Mouse (Mus musculus) embryonic facial prominence, embryonic 10.5 days (tissue): ENCODE measurements around the gene Slc12a5. TPM values are rescaled to one million over a fixed set of nuclear protein-coding genes. Genes with fewer than 3 reads are reported as not detected.

ENCODE experiments used
- DNase-seq: peaks from one replicate; pipeline ENCODE4 v3.0.0-alpha.2; 2017; ENCODE audit warnings: low spot score
- H3K27ac ChIP-seq: fragments of 300-500 bp; sonication (generic); replicated peaks from 2 replicates; pipeline ENCODE4 v1.5.1; 2016; ENCODE audit warnings: mild to moderate bottlenecking
- H3K27me3 ChIP-seq: fragments of 300-500 bp; sonication (generic); replicated peaks from 2 replicates; pipeline ENCODE4 v1.6.1; 2016; ENCODE audit warnings: low read depth, mild to moderate bottlenecking; ENCODE audit not compliant: poor library complexity, severe bottlenecking
- H3K36me3 ChIP-seq: fragments of 300-500 bp; sonication (generic); replicated peaks from 2 replicates; pipeline ENCODE4 v1.6.1; 2016; ENCODE audit warnings: mild to moderate bottlenecking, moderate library complexity
- H3K4me1 ChIP-seq: fragments of 300-500 bp; sonication (generic); 2 replicates; pipeline ENCODE4 v1.6.1; 2016
- H3K4me3 ChIP-seq: fragments of 300-500 bp; sonication (generic); 2 replicates; pipeline ENCODE4 v1.5.1; 2016; ENCODE audit warnings: mild to moderate bottlenecking, moderate library complexity
- H3K9me3 ChIP-seq: fragments of 300-500 bp; sonication (generic); 2 replicates; pipeline ENCODE4 v1.6.1; 2016; ENCODE audit warnings: mild to moderate bottlenecking
- WGBS: fragments of 180-500 bp; shearing (Covaris S2); methylation state at CpG from one replicate; pipeline ENCODE4 v1.1.7; 2016; 5-methylcytosine and 5-hydroxymethylcytosine counted together
- polyA plus RNA-seq: library from polyadenylated mRNA; unstranded; fragments of >200 nt; fragmentation: Nextera tagmentation; extraction: Ambion mirVana; gene quantifications from 2 replicates; pipeline ENCODE4 v1.2.1, GENCODE M21; 2016

The Slc12a5 gene
- polyA plus RNA-seq, 1 experiment from 2014 or later: 1.5 TPM

GRCm38 (mm10) chr2:165014935-165015334, 54.3 kb downstream of the Slc12a5 start:
- WGBS: 96% methylated on average over 5 of the region's 5 CpGs
- Histone ChIP-seq H3K4me1 (peaks cover 3% of the 10 kb centered on the region; the same call in 1 of the 2 replicates), H3K4me3 (no peak overlapping the region), H3K9me3 (no peaks in the 10 kb centered on the region), H3K27me3 (no peaks in the 10 kb centered on the region), H3K27ac (no peak overlapping the region), H3K36me3 (peaks cover 86% of the 10 kb centered on the region)
- no peak for DNase-seq

DNA sequence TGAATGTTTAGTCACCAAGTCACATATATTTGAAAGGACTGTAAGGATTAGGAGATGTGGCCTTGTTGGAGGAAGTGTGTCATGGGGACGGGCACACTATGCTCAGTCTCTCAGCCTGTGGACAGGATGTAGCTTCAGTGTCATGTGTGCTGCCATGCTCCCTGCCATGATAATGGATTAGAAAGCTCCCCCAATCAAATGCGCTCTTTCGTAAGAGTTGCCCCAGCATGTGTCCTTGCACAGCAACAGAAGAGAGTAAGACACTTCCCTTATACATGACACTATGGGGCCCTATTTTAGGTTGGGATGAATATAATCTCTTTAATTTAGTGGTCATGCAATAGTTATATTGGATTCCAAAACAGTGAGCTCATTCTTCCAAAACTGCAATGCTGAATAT, 59.9 kb downstream of the Slc12a5 start:
- no peak for DNase-seq
- WGBS: 86% methylated on average over 3 of the region's 3 CpGs
- Histone ChIP-seq H3K9me3 (no peaks in the 10 kb centered on the region), H3K4me1 (peaks cover 3% of the 10 kb centered on the region; the same call in 1 of the 2 replicates), H3K27me3 (no peaks in the 10 kb centered on the region), H3K4me3 (no peak overlapping the region), H3K27ac (no peak overlapping the region), H3K36me3 (peaks cover 66% of the 10 kb centered on the region)

DNA sequence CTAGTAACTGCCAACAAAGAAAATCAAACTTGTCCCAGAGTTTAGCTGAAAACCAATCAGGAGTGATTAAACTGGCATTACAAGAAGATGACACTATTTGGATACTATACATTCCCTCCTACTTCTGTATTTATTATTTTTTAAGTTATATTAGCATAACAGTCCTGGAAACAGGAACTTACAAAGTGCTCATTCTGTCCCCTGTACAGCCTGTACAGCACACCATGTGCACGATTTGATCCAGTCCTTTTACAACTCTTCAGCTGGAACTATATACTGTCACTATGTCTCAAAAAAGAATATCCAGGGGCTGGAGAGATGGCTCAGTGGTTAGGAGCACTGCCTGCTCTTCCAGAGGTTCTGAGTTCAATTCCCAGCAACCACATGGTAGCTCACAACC, 66.6 kb downstream of the Slc12a5 start:
- peaks cover 6% of the 10 kb centered on the region for H3K4me1 ChIP-seq
- WGBS: 91% methylated on average over 1 of the region's 1 CpGs
- H3K36me3 ChIP-seq: peaks cover 20% of the 10 kb centered on the region
- H3K27ac ChIP-seq: no peak overlapping the region
- DNase-seq: no peak
- H3K4me3 ChIP-seq: no peak overlapping the region
- H3K9me3 ChIP-seq: no peaks in the 10 kb centered on the region
- H3K27me3 ChIP-seq: no peaks in the 10 kb centered on the region

GRCm38 (mm10) chr2:165032533-165032932, 71.9 kb downstream of the Slc12a5 start:
- Histone ChIP-seq H3K27ac (no peak overlapping the region), H3K4me3 (peak overlapping the region; percentile 91), H3K36me3 (peaks cover 11% of the 10 kb centered on the region), H3K4me1 (peaks cover 34% of the 10 kb centered on the region), H3K27me3 (no peaks in the 10 kb centered on the region), H3K9me3 (no peaks in the 10 kb centered on the region)
- 61% methylated on average over 3 of the region's 3 CpGs for WGBS
- DNase-seq: no peak

- Histone ChIP-seq H3K9me3 (no peaks in the 10 kb centered on the region), H3K36me3 (peaks cover 11% of the 10 kb centered on the region), H3K27me3 (no peaks in the 10 kb centered on the region), H3K4me1 (peaks cover 34% of the 10 kb centered on the region), H3K27ac (no peak overlapping the region), H3K4me3 (peak overlapping the region; percentile 91)
- 61% methylated on average over 6 of the region's 6 CpGs for WGBS
- DNase-seq: no peak
Observed at GRCm38 (mm10) chr2:165033306-165033705, 72.7 kb downstream of the Slc12a5 start.

DNA sequence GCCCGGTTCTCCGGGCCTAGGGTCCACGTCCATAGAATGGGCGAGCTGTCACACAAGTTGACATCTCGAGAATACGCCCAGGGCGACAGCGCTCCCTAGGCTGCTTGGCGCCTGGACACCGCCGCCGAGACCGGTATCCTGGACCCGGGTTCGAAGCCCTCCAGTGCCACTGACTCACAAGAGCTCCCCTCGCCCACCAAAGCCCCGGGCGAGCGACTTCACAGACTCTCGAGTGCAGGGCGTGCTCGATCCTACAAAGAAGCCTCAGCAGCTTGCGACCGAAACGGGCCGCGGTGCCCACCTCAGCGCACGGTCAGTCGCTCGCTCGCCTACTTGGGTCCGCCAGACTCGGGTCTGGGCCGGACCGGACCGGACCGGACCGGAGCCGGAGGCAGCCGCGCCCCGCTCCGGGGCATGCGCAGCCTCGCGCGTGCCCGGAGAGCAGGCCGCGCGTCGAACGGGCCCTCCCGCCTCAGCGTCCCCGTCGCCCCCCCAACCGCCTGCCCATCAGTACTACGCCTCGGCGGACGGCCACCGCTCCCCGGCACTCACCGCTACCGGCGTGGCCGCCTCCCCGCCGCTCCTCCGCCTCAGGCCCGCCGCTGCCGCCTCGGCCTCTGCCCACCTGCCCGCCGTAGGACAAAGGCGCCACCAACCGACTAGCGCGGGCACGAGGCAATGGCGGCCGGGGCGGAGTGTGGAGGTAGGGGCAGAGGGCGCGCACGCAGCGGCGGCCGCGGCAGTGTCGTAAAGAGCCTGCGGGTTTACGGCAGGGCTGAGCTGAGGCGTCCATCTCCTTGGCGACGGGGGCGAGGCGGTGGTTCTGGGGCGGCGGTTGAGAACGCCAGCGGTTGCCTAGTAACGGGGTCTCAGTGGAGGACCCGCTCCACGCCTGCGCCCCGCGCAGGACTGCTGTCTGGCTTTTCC, 73.8 kb downstream of the Slc12a5 start, which contains the start of gene Ncoa5:
TSS of gene Ncoa5 (minus strand) at position 737 of the 927 bp plus-strand sequence.
- Histone ChIP-seq H3K4me1 (peaks cover 34% of the 10 kb centered on the region), H3K27me3 (no peaks in the 10 kb centered on the region), H3K9me3 (no peaks in the 10 kb centered on the region), H3K36me3 (peaks cover 8% of the 10 kb centered on the region; the same call in 1 of the 2 replicates), H3K4me3 (peak within 1 kb of the TSS; percentile 91), H3K27ac (peak within 1 kb of the TSS; percentile 100)
- DNase-seq: peak; percentile 100
- under 1% methylated on average over 111 of the region's 111 CpGs for WGBS

DNA sequence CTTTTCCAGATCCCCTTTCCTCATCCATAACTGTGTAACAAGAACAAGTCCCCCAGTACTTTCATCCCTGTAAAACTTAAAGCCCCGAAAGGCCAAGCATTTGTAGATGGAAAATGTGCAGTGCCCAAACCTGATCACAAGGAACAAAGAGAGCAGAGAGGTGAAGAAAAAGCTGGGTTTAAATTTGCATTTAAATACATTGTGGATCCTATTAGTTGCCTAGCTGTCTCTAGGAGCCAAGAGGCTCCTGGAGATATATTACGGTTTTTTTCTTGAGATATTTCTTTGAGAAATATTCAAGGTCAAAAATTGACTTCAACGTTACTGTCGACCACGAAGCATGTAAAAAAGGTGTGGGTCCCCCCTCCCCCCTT, 74.4 kb downstream of the Slc12a5 start:
- Histone ChIP-seq H3K4me1 (peaks cover 34% of the 10 kb centered on the region), H3K27ac (peak overlapping the region; percentile 100), H3K9me3 (no peaks in the 10 kb centered on the region), H3K4me3 (peak overlapping the region; percentile 91), H3K27me3 (no peaks in the 10 kb centered on the region), H3K36me3 (peaks cover 8% of the 10 kb centered on the region; the same call in 1 of the 2 replicates)
- WGBS: 41% methylated on average over 5 of the region's 5 CpGs
- DNase-seq: no peak

DNA sequence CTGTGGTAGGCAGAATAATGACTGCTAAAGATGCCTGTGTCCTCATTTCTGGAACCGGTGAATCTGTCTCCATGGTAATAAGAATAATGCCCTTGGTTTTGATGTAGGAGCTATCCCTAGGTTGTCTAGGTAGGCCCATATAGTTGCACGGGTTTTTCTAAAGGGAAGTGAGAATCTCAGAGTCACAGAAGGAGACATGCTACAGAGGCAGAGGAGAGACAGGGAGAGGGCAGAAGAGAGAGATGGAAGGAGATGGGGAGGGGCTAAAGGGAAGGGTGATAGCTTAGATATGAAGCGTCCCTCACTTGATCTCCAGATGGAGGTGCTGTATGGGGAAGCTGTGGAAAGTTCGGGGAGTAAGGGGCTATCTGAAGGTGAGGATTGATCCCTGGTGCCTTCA, 76.8 kb downstream of the Slc12a5 start:
- no peak for DNase-seq
- Histone ChIP-seq H3K27ac (no peak overlapping the region), H3K4me1 (peaks cover 25% of the 10 kb centered on the region), H3K9me3 (no peaks in the 10 kb centered on the region), H3K4me3 (no peak overlapping the region), H3K27me3 (0 out of 2 replicates have a peak, but pooled peaks cover 5% of the 10 kb centered on the region), H3K36me3 (no peaks in the 10 kb centered on the region)
- WGBS: 75% methylated on average over 4 of the region's 4 CpGs

GRCm38 (mm10) chr2:165042126-165042525, 81.5 kb downstream of the Slc12a5 start:
- Histone ChIP-seq H3K36me3 (no peaks in the 10 kb centered on the region), H3K27me3 (0 out of 2 replicates have a peak, but pooled peaks cover 14% of the 10 kb centered on the region), H3K4me1 (peaks cover 18% of the 10 kb centered on the region), H3K9me3 (no peaks in the 10 kb centered on the region), H3K4me3 (no peak overlapping the region), H3K27ac (no peak overlapping the region)
- whole genome bisulfite sequencing: 73% methylated on average over 5 of the region's 5 CpGs
- no peak for DNase-seq

DNA sequence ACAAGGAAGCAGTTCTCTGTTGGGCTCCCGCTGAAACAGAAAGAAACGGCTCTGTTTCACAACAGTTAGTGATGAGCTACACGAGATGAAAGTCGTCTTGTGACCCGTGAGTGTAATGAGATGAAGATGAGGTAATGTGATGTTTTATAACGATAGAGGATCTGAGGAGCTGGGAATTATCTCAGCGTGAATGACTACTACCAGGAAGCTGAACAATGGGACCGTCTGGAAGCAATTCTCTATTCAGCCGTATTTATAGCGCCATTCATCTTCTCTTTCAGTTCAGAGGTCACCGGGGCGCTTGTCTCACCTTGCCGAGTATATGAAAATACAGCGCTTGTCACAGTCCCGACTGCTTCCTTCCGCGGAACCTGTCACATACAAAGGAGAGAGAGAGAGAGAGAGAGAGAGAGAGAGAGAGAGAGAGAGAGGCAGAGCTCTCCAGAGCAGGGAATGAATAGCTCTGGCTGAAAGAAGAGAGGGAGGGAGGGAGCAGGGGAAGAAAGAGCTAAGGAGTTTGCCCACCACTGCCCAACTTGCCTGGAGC, 82.6 kb downstream of the Slc12a5 start:
- Histone ChIP-seq H3K36me3 (no peaks in the 10 kb centered on the region), H3K4me1 (peaks cover 18% of the 10 kb centered on the region), H3K9me3 (no peaks in the 10 kb centered on the region), H3K4me3 (no peak overlapping the region), H3K27me3 (0 out of 2 replicates have a peak, but pooled peaks cover 14% of the 10 kb centered on the region), H3K27ac (no peak overlapping the region)
- DNase-seq: peak; percentile 35
- WGBS: 14% methylated on average over 17 of the region's 17 CpGs

GRCm38 (mm10) chr2:165043729-165044128, 83.1 kb downstream of the Slc12a5 start:
- 0 out of 2 replicates have a peak, but pooled peaks cover 14% of the 10 kb centered on the region for H3K27me3 ChIP-seq
- H3K27ac ChIP-seq: no peak overlapping the region
- DNase-seq: no peak
- 67% methylated on average over 2 of the region's 2 CpGs for WGBS
- no peaks in the 10 kb centered on the region for H3K9me3 ChIP-seq
- no peaks in the 10 kb centered on the region for H3K36me3 ChIP-seq
- no peak overlapping the region for H3K4me3 ChIP-seq
- peaks cover 18% of the 10 kb centered on the region for H3K4me1 ChIP-seq

GRCm38 (mm10) chr2:165049044-165049443, 88.4 kb downstream of the Slc12a5 start:
- WGBS: 63% methylated on average over 5 of the region's 5 CpGs
- Histone ChIP-seq H3K27ac (0 out of 2 replicates have a peak overlapping the region, but pooled peaks have one; percentile 10), H3K4me1 (peaks cover 17% of the 10 kb centered on the region)

More at GRCm38 (mm10) chr2:165049044-165049443, 88.4 kb downstream of the Slc12a5 start:
- DNase-seq: no peak
- H3K4me3 ChIP-seq: no peak overlapping the region
- H3K27me3 ChIP-seq: 0 out of 2 replicates have a peak, but pooled peaks cover 10% of the 10 kb centered on the region
- no peaks in the 10 kb centered on the region for H3K9me3 ChIP-seq
- no peaks in the 10 kb centered on the region for H3K36me3 ChIP-seq
